Mouse (Mus musculus): ENCODE results near the gene Rsrc1. TPM values are rescaled to one million over a fixed set of nuclear protein-coding genes. Genes with fewer than 3 reads are reported as not detected.

Rsrc1 gene
- polyA plus RNA-seq (2015; fragmentation: Nextera tagmentation; extraction: Ambion mirVana), result 18.3 and 22.9 TPM in 2 replicates

GRCm38 (mm10) chr3:66981101-66981661 lies at the start of gene Rsrc1:
Rsrc1 (plus strand) TSS chr3:66981390.
- peak within 1 kb of the TSS; percentile 53 for H3K4me3 ChIP-seq (ENCODE audit: low read length)
- no peaks in the 10 kb centered on the region for H3K9me3 ChIP-seq (replicated peaks; ENCODE audit: control insufficient read depth, low read length)
- no peak within 1 kb of the TSS for H3K27ac ChIP-seq (ENCODE audit: low read length)
- peaks cover 17% of the 10 kb centered on the region for H3K4me1 ChIP-seq (ENCODE audit: control insufficient read depth, insufficient read depth, low read length)
- H3K4me2 ChIP-seq (ENCODE audit: low read depth, low read length), result peak within 1 kb of the TSS; percentile 79
- H3K9ac ChIP-seq (ENCODE audit: low read length), result peak within 1 kb of the TSS; percentile 35; the same call in 1 of the 2 replicates
- no peaks in the 10 kb centered on the region for H3K36me3 ChIP-seq (ENCODE audit: control insufficient read depth, insufficient read depth)
- peaks cover 49% of the 10 kb centered on the region for H3K27me3 ChIP-seq (ENCODE audit: control insufficient read depth, insufficient read depth, low read length)
- ATAC-seq (replicated peaks; ENCODE audit: extremely low read depth, insufficient read depth, low FRiP score), result peak; percentile 59
- WGBS, result under 1% methylated on average over 59 of the region's 62 CpGs

GRCm38 (mm10) chr3:66939675-66940074 lies 41.5 kb upstream of the Rsrc1 start:
- Histone ChIP-seq H3K9ac (ENCODE audit: low read length) (no peak overlapping the region), H3K4me2 (ENCODE audit: low read depth, low read length) (no peak overlapping the region), H3K9me3 (replicated peaks; ENCODE audit: control insufficient read depth, low read length) (no peaks in the 10 kb centered on the region), H3K27ac (ENCODE audit: low read length) (no peak overlapping the region), H3K36me3 (ENCODE audit: control insufficient read depth, insufficient read depth) (no peaks in the 10 kb centered on the region), H3K27me3 (ENCODE audit: control insufficient read depth, insufficient read depth, low read length) (no peaks in the 10 kb centered on the region), H3K4me3 (ENCODE audit: low read length) (no peak overlapping the region), H3K4me1 (ENCODE audit: control insufficient read depth, insufficient read depth, low read length) (no peaks in the 10 kb centered on the region)
- 72% methylated on average over 10 of the region's 10 CpGs for WGBS
- no peak for ATAC-seq (replicated peaks; ENCODE audit: extremely low read depth, insufficient read depth, low FRiP score)

GRCm38 (mm10) chr3:66955126-66955525 lies 26.1 kb upstream of the Rsrc1 start:
- no peaks in the 10 kb centered on the region for H3K4me1 ChIP-seq (ENCODE audit: control insufficient read depth, insufficient read depth, low read length)
- H3K9ac ChIP-seq (ENCODE audit: low read length), result no peak overlapping the region
- no peak overlapping the region for H3K4me3 ChIP-seq (ENCODE audit: low read length)
- H3K36me3 ChIP-seq (ENCODE audit: control insufficient read depth, insufficient read depth), result no peaks in the 10 kb centered on the region
- no peak overlapping the region for H3K27ac ChIP-seq (ENCODE audit: low read length)
- H3K4me2 ChIP-seq (ENCODE audit: low read depth, low read length), result no peak overlapping the region
- no peaks in the 10 kb centered on the region for H3K9me3 ChIP-seq (replicated peaks; ENCODE audit: control insufficient read depth, low read length)
- 50% methylated on average over 2 of the region's 2 CpGs for WGBS
- no peak for ATAC-seq (replicated peaks; ENCODE audit: extremely low read depth, insufficient read depth, low FRiP score)
- H3K27me3 ChIP-seq (ENCODE audit: control insufficient read depth, insufficient read depth, low read length), result no peaks in the 10 kb centered on the region

- H3K27me3 ChIP-seq (ENCODE audit: control insufficient read depth, insufficient read depth, low read length), result no peaks in the 10 kb centered on the region
- H3K4me2 ChIP-seq (ENCODE audit: low read depth, low read length), result no peak overlapping the region
- no peak overlapping the region for H3K4me3 ChIP-seq (ENCODE audit: low read length)
- no peaks in the 10 kb centered on the region for H3K4me1 ChIP-seq (ENCODE audit: control insufficient read depth, insufficient read depth, low read length)
- no peaks in the 10 kb centered on the region for H3K9me3 ChIP-seq (replicated peaks; ENCODE audit: control insufficient read depth, low read length)
- H3K36me3 ChIP-seq (ENCODE audit: control insufficient read depth, insufficient read depth), result no peaks in the 10 kb centered on the region
- H3K27ac ChIP-seq (ENCODE audit: low read length), result no peak overlapping the region
- no peak overlapping the region for H3K9ac ChIP-seq (ENCODE audit: low read length)
- no peak for ATAC-seq (replicated peaks; ENCODE audit: extremely low read depth, insufficient read depth, low FRiP score)
- 44% methylated on average over 5 of the region's 5 CpGs for WGBS
These were observed 21.2 kb upstream of the Rsrc1 start for GRCm38 (mm10) chr3:66959972-66960371.

- no peaks in the 10 kb centered on the region for H3K4me1 ChIP-seq (ENCODE audit: control insufficient read depth, insufficient read depth, low read length)
- H3K36me3 ChIP-seq (ENCODE audit: control insufficient read depth, insufficient read depth), result no peaks in the 10 kb centered on the region
- H3K4me3 ChIP-seq (ENCODE audit: low read length), result no peak overlapping the region
- no peaks in the 10 kb centered on the region for H3K9me3 ChIP-seq (replicated peaks; ENCODE audit: control insufficient read depth, low read length)
- 66% methylated on average over 3 of the region's 3 CpGs for WGBS
- no peak overlapping the region for H3K27ac ChIP-seq (ENCODE audit: low read length)
- H3K4me2 ChIP-seq (ENCODE audit: low read depth, low read length), result no peak overlapping the region
- ATAC-seq (replicated peaks; ENCODE audit: extremely low read depth, insufficient read depth, low FRiP score), result no peak
- no peak overlapping the region for H3K9ac ChIP-seq (ENCODE audit: low read length)
- peaks cover 16% of the 10 kb centered on the region for H3K27me3 ChIP-seq (ENCODE audit: control insufficient read depth, insufficient read depth, low read length)
These were observed 16.3 kb upstream of the Rsrc1 start for GRCm38 (mm10) chr3:66964884-66965283.

GRCm38 (mm10) chr3:66967508-66967907 lies 13.7 kb upstream of the Rsrc1 start:
- no peak overlapping the region for H3K4me3 ChIP-seq (ENCODE audit: low read length)
- peaks cover 36% of the 10 kb centered on the region for H3K27me3 ChIP-seq (ENCODE audit: control insufficient read depth, insufficient read depth, low read length)
- H3K9me3 ChIP-seq (replicated peaks; ENCODE audit: control insufficient read depth, low read length), result no peaks in the 10 kb centered on the region
- H3K4me1 ChIP-seq (ENCODE audit: control insufficient read depth, insufficient read depth, low read length), result peaks cover 2% of the 10 kb centered on the region; the same call in 1 of the 2 replicates
- WGBS, result 63% methylated on average over 4 of the region's 4 CpGs
- H3K4me2 ChIP-seq (ENCODE audit: low read depth, low read length), result no peak overlapping the region
- no peaks in the 10 kb centered on the region for H3K36me3 ChIP-seq (ENCODE audit: control insufficient read depth, insufficient read depth)
- no peak for ATAC-seq (replicated peaks; ENCODE audit: extremely low read depth, insufficient read depth, low FRiP score)
- no peak overlapping the region for H3K27ac ChIP-seq (ENCODE audit: low read length)
- no peak overlapping the region for H3K9ac ChIP-seq (ENCODE audit: low read length)

GRCm38 (mm10) chr3:66970261-66970660 lies 10.9 kb upstream of the Rsrc1 start:
- peaks cover 8% of the 10 kb centered on the region for H3K4me1 ChIP-seq (ENCODE audit: control insufficient read depth, insufficient read depth, low read length)
- H3K9ac ChIP-seq (ENCODE audit: low read length), result no peak overlapping the region
- H3K9me3 ChIP-seq (replicated peaks; ENCODE audit: control insufficient read depth, low read length), result no peaks in the 10 kb centered on the region
- H3K27ac ChIP-seq (ENCODE audit: low read length), result no peak overlapping the region
- peaks cover 59% of the 10 kb centered on the region for H3K27me3 ChIP-seq (ENCODE audit: control insufficient read depth, insufficient read depth, low read length)
- H3K4me2 ChIP-seq (ENCODE audit: low read depth, low read length), result no peak overlapping the region; the same call in 1 of the 2 replicates
- WGBS, result 2% methylated on average over 10 of the region's 10 CpGs
- no peak for ATAC-seq (replicated peaks; ENCODE audit: extremely low read depth, insufficient read depth, low FRiP score)
- no peaks in the 10 kb centered on the region for H3K36me3 ChIP-seq (ENCODE audit: control insufficient read depth, insufficient read depth)
- H3K4me3 ChIP-seq (ENCODE audit: low read length), result no peak overlapping the region; the same call in 1 of the 2 replicates

GRCm38 (mm10) chr3:66970661-66971331 lies 10.4 kb upstream of the Rsrc1 start:
- peaks cover 61% of the 10 kb centered on the region for H3K27me3 ChIP-seq (ENCODE audit: control insufficient read depth, insufficient read depth, low read length)
- no peaks in the 10 kb centered on the region for H3K36me3 ChIP-seq (ENCODE audit: control insufficient read depth, insufficient read depth)
- no peak overlapping the region for H3K9ac ChIP-seq (ENCODE audit: low read length)
- H3K4me2 ChIP-seq (ENCODE audit: low read depth, low read length), result peak overlapping the region; percentile 21; the same call in 1 of the 2 replicates
- H3K4me3 ChIP-seq (ENCODE audit: low read length), result peak overlapping the region; percentile 25
- ATAC-seq (replicated peaks; ENCODE audit: extremely low read depth, insufficient read depth, low FRiP score), result no peak
- no peak overlapping the region for H3K27ac ChIP-seq (ENCODE audit: low read length)
- WGBS, result 5% methylated on average over 29 of the region's 29 CpGs
- H3K4me1 ChIP-seq (ENCODE audit: control insufficient read depth, insufficient read depth, low read length), result peaks cover 8% of the 10 kb centered on the region
- no peaks in the 10 kb centered on the region for H3K9me3 ChIP-seq (replicated peaks; ENCODE audit: control insufficient read depth, low read length)

GRCm38 (mm10) chr3:66972191-66972950 lies 8.8 kb upstream of the Rsrc1 start:
- no peaks in the 10 kb centered on the region for H3K9me3 ChIP-seq (replicated peaks; ENCODE audit: control insufficient read depth, low read length)
- H3K36me3 ChIP-seq (ENCODE audit: control insufficient read depth, insufficient read depth), result no peaks in the 10 kb centered on the region
- H3K4me3 ChIP-seq (ENCODE audit: low read length), result no peak overlapping the region
- no peak overlapping the region for H3K27ac ChIP-seq (ENCODE audit: low read length)
- no peak overlapping the region for H3K4me2 ChIP-seq (ENCODE audit: low read depth, low read length)
- peaks cover 8% of the 10 kb centered on the region for H3K4me1 ChIP-seq (ENCODE audit: control insufficient read depth, insufficient read depth, low read length)
- peaks cover 68% of the 10 kb centered on the region for H3K27me3 ChIP-seq (ENCODE audit: control insufficient read depth, insufficient read depth, low read length)
- WGBS, result 9% methylated on average over 16 of the region's 16 CpGs
- H3K9ac ChIP-seq (ENCODE audit: low read length), result no peak overlapping the region
- ATAC-seq (replicated peaks; ENCODE audit: extremely low read depth, insufficient read depth, low FRiP score), result no peak
